Mouse (Mus musculus) MEL (cell line): ENCODE measurements at regions not wholly inside any gene's neighbourhood (a gene's known extent, or its start where the extent isn't known, plus 50 kb on each side); places are given as distances from the start of the nearest gene placed in this dataset.

Experiments used
- CTCF ChIP-seq, 3 experiments: IDR thresholded peaks in 2 of 3; conservative IDR thresholded peaks in 1 of 3; 2 replicates each; pipeline ENCODE4 v1.5.1; 2011 to 2012; ENCODE audit warnings: low read length in 3 of 3, low read depth in 2 of 3, mild to moderate bottlenecking in 2 of 3, improper control_type of control experiment in 1 of 3, inconsistent platforms in 1 of 3, mixed read lengths in 1 of 3, moderate library complexity in 1 of 3; ENCODE audit not compliant: control insufficient read depth in 1 of 3, insufficient read depth in 1 of 3, poor library complexity in 1 of 3, severe bottlenecking in 1 of 3
- E2F4 ChIP-seq: IDR thresholded peaks from 2 replicates; pipeline ENCODE4 v1.6.1; 2011; ENCODE audit warnings: low read depth, low read length, improper control_type of control experiment, borderline replicate concordance
- EP300 ChIP-seq, 2 experiments: IDR thresholded peaks; 2 replicates each; pipeline ENCODE4 v1.6.1; 2011; ENCODE audit warnings: improper control_type of control experiment in 2 of 2, low read length in 2 of 2, low read depth in 1 of 2, mild to moderate bottlenecking in 1 of 2
- GATA1 ChIP-seq: IDR thresholded peaks from 2 replicates; pipeline ENCODE4 v1.6.1; 2011; ENCODE audit warnings: low read depth, low read length, improper control_type of control experiment
- MYC ChIP-seq: IDR thresholded peaks from 2 replicates; pipeline ENCODE4 v1.6.1; 2011; ENCODE audit warnings: low read depth, mild to moderate bottlenecking, low read length, improper control_type of control experiment, moderate library complexity
- POLR2A ChIP-seq, 2 experiments: IDR thresholded peaks; 2 replicates each; pipeline ENCODE4 v1.6.1; 2011 to 2012; ENCODE audit warnings: low read length in 2 of 2, mild to moderate bottlenecking in 2 of 2, control low read depth in 1 of 2, improper control_type of control experiment in 1 of 2, low read depth in 1 of 2, moderate library complexity in 1 of 2; ENCODE audit not compliant: control insufficient read depth in 1 of 2, insufficient read depth in 1 of 2, poor library complexity in 1 of 2
- POLR2AphosphoS2 ChIP-seq: IDR thresholded peaks from 2 replicates; pipeline ENCODE4 v1.6.1; 2011; ENCODE audit warnings: low read length, improper control_type of control experiment
- RAD21 ChIP-seq: IDR thresholded peaks from 2 replicates; pipeline ENCODE4 v1.6.1; 2011; ENCODE audit warnings: mild to moderate bottlenecking, low read depth, low read length, improper control_type of control experiment
- TAL1 ChIP-seq: IDR thresholded peaks from 2 replicates; pipeline ENCODE4 v1.6.1; 2012; ENCODE audit warnings: mild to moderate bottlenecking, inconsistent platforms, low read length, moderate library complexity, mixed read lengths
- TCF12 ChIP-seq: IDR thresholded peaks from 2 replicates; pipeline ENCODE4 v1.6.1; 2014; ENCODE audit warnings: low read depth, mild to moderate bottlenecking, inconsistent platforms, low read length, improper control_type of control experiment, moderate library complexity

GRCm38 (mm10) chr15:38387617-38388016, 962.3 kb downstream of the 4930447A16Rik start:
- TF ChIP-seq MYC (no peak), POLR2A (IDR thresholded peaks at IDR 0.05; ENCODE audit: control insufficient read depth in 1 of 2, insufficient read depth in 1 of 2, low read depth in 1 of 2, low read length in 2 of 2, poor library complexity in 1 of 2) (no peak), E2F4 (no peak), TAL1 (no peak), GATA1 (no peak), CTCF (IDR thresholded peaks at IDR 0.05 in 2 of 3, conservative IDR thresholded peaks at IDR 0.05 in 1 of 3; ENCODE audit: control insufficient read depth in 1 of 3, insufficient read depth in 1 of 3, low read depth in 2 of 3, low read length in 3 of 3, poor library complexity in 1 of 3, severe bottlenecking in 1 of 3) (no peak), TCF12 (no peak), POLR2AphosphoS2 (no peak), RAD21 (no peak), EP300 (IDR thresholded peaks at IDR 0.05; ENCODE audit: low read depth in 1 of 2, low read length in 2 of 2) (no peak)
